Mouse (Mus musculus) fat pad, adult 2 months (tissue): ENCODE data around the gene Faf1.

Experiments used
- DNase-seq: peaks from one replicate; pipeline ENCODE4 v3.0.0-alpha.2; 2011; ENCODE audit warnings: low read depth, low spot score; ENCODE audit errors: extremely low read depth

Faf1 gene

DNA sequence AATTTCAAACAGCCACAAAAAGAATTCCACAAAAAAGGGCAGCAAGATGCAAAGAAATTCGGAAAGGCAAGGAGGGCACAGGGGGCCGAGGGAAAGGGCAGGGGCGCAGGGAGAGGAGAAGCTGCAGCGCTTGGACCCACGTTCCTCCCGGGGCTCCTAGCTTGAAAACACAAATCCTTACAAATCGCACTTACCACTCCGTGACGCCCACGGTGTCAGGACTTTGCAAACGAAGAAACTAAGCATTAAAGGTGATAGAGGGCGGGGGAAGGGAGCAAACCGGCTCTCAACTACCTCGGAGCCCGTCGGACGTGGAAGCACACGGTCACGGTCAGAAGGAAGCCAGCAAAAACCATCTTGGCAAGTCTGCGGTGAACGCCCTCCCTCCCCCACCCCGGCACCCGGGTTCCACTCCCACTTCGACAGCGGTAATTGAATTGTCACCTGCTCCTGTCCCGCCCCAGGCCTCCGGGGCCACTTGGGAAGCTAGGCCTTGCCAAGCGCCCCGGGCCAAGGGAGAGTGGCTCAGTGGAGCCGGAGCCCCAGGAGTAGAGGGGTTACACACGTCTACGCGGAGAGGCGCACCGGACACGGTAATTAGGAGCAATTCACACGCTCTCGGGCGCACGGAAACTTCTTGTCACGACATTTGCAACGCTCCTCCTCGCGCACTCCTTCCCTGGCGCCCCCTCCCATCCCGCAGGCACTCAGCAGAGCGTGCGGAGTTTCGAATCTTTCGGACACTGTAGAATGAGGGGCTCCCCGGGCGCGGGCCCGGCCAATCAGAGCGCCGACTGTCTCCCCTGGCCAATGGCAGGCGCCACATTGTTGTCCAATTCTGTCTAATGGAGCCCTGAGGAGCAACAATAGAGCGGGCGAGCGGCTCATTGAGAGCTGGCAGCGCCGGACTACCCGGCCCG is 301.0 kb downstream of the Faf1 start, which contains the start of gene Dmrta2:
Gene Dmrta2, plus strand, starts transcription at position 906 of the 920 bp plus-strand sequence.
- no peak for DNase-seq

- DNase-seq: no peak
Measured at GRCm38 (mm10) chr4:109978068-109978857, 301.9 kb downstream of the Faf1 start.

- DNase-seq: no peak
Measured at GRCm38 (mm10) chr4:109978858-109979340, 302.5 kb downstream of the Faf1 start.

GRCm38 (mm10) chr4:109979461-109980320 is 303.3 kb downstream of the Faf1 start:
- DNase-seq: no peak

DNA sequence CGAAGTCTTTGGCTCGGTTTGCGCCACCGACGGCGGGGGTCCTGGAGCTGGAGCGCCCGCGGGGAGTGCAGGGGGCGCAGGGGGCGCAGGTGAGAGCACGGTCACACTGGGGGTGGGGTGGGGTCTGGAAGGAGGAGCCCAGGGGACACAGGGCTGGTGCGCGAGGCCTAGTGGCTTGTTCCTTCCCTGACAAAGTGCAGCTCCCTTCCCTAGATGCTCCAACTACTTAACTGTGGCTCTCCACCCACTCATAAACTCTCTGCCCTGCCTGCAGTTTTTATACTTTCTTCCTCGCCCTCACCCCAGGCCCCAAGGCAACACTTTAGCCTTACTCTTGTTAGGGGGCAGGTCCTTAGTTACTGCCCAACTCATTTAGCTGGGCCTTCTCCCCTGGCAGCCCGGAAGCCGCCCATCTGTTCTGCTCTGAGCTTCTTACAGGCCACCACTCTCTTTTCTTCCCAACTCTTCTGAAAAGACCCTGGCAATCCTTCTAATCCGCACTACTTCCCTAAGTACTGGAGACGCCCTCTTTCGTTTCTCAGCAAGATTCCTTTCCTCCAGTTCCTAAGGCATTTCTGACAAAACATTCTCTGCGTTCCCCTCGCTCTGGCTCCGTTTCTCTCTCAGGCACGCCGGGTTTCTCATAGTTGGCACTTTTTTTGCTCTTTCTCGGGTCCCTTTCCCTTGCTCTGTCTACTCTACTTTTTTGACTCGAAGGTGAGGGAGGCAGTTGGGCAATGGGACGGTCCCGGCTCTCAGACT is 304.1 kb downstream of the Faf1 start:
- DNase-seq: no peak

DNA sequence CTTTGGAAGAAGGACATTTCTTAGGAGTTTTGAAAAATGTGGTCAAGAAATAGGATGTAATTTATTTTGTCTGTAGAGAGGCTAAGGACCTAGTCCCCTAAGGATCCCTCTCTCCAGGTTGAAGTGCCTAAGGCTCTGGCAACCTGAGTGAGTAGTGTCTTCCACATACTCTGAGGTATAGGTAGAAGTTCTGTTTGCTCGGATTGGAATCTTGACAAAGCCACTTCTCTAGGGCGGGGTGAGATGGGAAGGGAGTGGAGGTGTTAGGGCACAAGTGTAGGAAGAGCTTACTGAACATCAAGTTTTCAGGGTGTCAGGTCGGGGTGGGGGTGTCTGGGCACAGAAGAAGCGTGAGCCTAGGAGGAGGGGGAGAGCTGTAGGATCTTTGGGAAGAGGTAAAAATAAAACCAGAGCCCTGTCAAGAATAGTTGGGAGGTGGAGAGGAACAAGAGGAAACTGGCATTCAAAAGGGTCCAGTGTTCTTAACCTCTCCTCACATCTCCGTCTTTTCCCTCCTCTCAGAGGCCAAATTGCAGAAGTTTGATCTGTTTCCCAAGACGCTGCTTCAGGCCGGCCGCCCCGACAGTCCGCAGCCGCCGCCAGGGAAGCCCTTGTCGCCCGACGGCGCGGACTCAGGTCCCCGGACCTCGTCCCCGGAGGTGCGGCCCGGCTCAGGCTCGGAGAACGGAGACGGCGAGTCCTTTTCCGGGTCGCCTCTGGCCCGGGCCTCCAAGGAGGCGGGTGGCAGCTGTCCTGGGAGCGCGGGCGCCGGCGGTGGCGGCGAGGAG is 304.9 kb downstream of the Faf1 start:
- no peak for DNase-seq

DNA sequence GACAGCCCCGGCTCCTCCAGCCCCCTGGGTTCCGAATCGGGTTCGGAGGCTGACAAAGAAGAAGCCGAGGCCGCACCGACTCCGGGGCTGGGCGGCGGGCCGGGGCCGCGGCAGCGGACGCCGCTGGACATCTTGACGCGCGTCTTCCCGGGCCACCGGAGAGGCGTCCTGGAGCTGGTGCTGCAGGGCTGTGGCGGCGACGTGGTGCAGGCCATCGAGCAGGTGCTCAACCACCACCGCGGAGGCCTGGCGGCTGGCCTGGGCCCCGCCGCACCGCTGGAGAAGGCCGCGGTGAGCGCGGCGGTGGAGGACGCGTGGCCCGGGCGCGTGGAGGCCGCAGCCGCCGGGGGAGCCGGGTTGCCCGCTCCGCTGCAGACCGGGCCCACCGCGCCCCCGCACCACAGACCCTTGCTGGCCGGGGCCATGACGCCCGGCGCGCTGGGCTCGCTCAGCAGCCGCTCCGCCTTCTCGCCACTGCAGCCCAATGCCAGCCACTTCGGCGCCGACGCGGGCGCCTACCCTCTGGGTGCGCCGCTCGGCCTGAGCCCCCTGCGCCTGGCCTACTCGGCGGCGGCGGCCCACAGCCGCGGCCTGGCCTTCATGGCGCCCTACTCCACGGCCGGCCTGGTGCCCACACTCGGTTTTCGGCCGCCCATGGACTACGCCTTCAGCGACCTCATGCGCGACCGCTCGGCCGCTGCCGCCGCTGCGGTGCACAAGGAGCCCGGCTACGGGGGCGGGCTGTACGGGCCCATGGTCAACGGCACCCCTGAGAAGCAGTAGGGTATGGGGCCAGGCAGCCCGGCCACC is 305.7 kb downstream of the Faf1 start:
- DNase-seq: no peak

DNA sequence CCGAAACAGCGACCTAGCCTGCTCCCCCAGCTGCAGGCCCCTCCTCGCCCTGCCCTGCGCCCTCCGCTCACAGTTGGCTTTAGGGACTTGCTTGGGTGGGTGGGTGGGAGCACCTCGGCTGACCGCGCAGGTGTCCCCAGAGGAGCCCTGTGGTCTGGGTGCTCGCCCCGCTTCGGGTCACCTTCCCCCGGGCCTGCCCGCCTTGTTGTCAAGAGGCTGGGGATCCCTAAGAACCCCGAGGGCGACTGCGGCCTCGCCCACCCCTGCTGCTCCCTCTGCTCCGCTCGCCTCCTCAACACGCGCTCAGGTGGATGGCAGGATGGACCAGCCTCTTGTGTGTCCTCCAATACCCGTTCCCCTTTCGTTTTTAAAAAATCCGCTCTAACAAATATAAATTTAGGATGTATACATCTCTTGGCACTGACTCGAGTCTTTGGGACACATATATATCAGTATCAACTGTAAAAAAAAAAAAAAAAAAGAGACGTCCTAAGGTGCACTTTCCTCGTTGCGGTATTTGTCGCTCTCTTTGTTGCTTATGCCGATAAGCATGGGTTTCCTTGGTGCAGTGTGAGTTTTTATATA is 306.4 kb downstream of the Faf1 start:
- no peak for DNase-seq

DNA sequence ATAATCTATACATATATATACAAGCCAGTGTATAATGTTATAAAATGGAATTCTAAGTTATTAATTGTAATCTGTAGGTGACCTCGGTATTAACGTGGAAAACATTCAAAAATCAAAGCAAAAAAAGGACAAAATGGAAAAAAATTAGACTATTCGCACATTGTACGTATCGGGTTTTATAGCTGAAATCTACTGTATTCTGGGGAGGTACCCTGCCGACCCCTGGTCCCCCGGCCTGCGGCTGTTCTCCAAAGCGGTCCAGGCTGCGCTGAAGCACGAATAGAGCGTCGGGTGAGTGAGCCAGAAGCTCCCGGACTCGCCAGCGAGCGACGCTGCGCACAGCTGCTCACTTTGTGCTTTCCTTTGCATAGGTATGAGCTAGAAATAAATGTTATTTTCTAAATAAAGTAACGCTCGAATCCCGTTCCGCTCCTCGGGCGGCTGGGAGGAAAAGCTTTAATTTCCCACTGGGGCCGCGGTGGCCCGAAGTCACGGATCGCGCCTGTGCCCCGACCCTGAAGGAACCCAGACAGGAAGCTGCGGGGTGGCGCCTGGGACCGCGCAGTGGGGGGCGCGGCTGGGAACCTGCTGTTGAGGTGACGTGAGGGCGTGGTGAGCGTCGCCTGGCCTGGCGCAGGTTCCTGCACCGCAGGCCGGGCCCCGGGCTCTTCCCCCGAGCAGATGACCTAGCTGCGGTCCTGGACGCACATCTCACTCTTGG is 307.1 kb downstream of the Faf1 start:
- DNase-seq: no peak

GRCm38 (mm10) chr4:109984011-109984411 is 307.6 kb downstream of the Faf1 start:
- DNase-seq: no peak

GRCm38 (mm10) chr4:109984496-109985423 is 308.4 kb downstream of the Faf1 start:
- no peak for DNase-seq

DNA sequence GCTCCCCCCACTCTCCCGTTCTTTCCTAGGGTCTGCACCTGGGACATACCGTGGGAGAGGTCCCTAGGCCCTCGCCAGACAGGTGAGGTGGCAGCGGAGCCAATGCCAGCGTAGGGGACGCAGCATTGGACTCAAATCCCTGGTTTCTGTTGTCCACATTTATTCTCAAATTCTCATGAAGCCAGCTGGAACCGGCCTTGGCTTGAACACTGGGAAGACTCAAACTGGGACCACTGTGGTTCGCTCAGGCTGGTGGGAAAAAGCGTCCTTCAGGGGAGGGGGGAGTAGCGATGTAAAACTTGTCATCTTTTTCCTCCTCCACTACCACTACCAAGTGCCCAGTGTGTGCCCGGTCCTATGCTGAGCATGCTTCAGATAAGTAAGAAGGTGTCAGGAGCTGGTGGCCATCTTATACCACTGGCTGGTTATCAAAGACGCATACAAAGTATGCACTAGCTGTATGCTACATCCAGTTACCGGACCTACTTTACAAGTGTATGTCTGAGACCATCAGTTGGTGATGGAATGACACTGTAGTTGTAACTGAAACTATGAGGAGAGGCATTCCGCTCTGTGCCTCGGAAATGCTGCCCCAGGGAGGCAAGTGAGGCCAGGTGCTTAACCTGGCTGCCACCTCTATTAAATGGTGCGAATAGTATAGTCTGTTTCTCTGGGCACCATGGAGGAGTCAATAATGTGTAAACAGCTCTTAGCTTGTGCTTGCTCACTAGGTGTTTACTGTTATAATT is 309.2 kb downstream of the Faf1 start:
- no peak for DNase-seq

DNA sequence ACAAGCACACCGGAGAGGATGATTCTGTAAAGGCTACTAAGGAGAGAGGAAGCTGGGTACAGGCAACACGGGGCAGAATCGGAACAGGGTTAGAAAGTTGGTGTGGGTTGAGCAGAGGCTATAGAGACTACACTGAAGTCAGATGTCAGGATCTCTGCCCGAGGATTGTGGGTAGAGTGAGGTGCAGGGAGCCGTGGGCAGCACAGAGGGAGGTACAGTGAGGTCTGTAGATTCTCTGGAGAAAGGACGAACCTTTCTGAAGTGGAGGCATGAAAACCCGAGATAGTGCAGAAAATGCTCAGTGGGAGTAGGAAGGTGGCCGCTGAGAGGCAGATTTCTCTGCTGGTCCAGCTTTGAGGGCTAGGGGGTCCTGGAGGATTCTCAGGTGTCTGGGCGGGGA is 309.9 kb downstream of the Faf1 start:
- DNase-seq: no peak

- DNase-seq: no peak
Measured at GRCm38 (mm10) chr4:109986748-109987355, 310.5 kb downstream of the Faf1 start.
